Mouse (Mus musculus) MEL (cell line): Measurements from ENCODE around the gene Gimap3.

Source experiments
- CHD2 ChIP-seq: IDR thresholded peaks from 2 replicates; pipeline ENCODE4 v1.6.1; 2011; ENCODE audit warnings: low read length, improper control_type of control experiment
- CTCF ChIP-seq, 3 experiments: IDR thresholded peaks in 2 of 3; conservative IDR thresholded peaks in 1 of 3; 2 replicates each; pipeline ENCODE4 v1.5.1; 2011 to 2012; ENCODE audit warnings: low read length in 3 of 3, low read depth in 2 of 3, mild to moderate bottlenecking in 2 of 3, improper control_type of control experiment in 1 of 3, inconsistent platforms in 1 of 3, mixed read lengths in 1 of 3, moderate library complexity in 1 of 3; ENCODE audit not compliant: control insufficient read depth in 1 of 3, insufficient read depth in 1 of 3, poor library complexity in 1 of 3, severe bottlenecking in 1 of 3
- MAZ ChIP-seq: IDR thresholded peaks from 2 replicates; pipeline ENCODE4 v1.6.1; 2012; ENCODE audit warnings: low read depth, mild to moderate bottlenecking, inconsistent platforms, low read length, improper control_type of control experiment
- POLR2A ChIP-seq, 2 experiments: IDR thresholded peaks; 2 replicates each; pipeline ENCODE4 v1.6.1; 2011 to 2012; ENCODE audit warnings: low read length in 2 of 2, mild to moderate bottlenecking in 2 of 2, control low read depth in 1 of 2, improper control_type of control experiment in 1 of 2, low read depth in 1 of 2, moderate library complexity in 1 of 2; ENCODE audit not compliant: control insufficient read depth in 1 of 2, insufficient read depth in 1 of 2, poor library complexity in 1 of 2
- POLR2AphosphoS5 ChIP-seq: IDR thresholded peaks from 2 replicates; pipeline ENCODE4 v1.6.1; 2012; ENCODE audit warnings: low read depth, borderline replicate concordance, mild to moderate bottlenecking, inconsistent platforms, low read length, moderate library complexity, mixed read lengths
- TAL1 ChIP-seq: IDR thresholded peaks from 2 replicates; pipeline ENCODE4 v1.6.1; 2012; ENCODE audit warnings: mild to moderate bottlenecking, inconsistent platforms, low read length, moderate library complexity, mixed read lengths
- UBTF ChIP-seq: IDR thresholded peaks from 2 replicates; pipeline ENCODE4 v1.6.1; 2012; ENCODE audit warnings: low read depth, mild to moderate bottlenecking, inconsistent platforms, low read length, improper control_type of control experiment, moderate library complexity, borderline replicate concordance; ENCODE audit not compliant: insufficient read depth
- USF1 ChIP-seq: IDR thresholded peaks from 2 replicates; pipeline ENCODE4 v1.6.1; 2014; ENCODE audit warnings: low read depth, mild to moderate bottlenecking, inconsistent platforms, low read length, improper control_type of control experiment, moderate library complexity
- ZC3H11A ChIP-seq: IDR thresholded peaks from 2 replicates; pipeline ENCODE4 v1.6.1; 2012; ENCODE audit warnings: low read depth, mild to moderate bottlenecking, inconsistent platforms, low read length, improper control_type of control experiment
- ZKSCAN1 ChIP-seq: IDR thresholded peaks from 2 replicates; pipeline ENCODE4 v1.6.1; 2012; ENCODE audit warnings: low read depth, mild to moderate bottlenecking, inconsistent platforms, low read length, improper control_type of control experiment, moderate library complexity
- ZNF384 ChIP-seq: IDR thresholded peaks from 2 replicates; pipeline ENCODE4 v1.6.1; 2012; ENCODE audit warnings: low read depth, mild to moderate bottlenecking, inconsistent platforms, low read length, improper control_type of control experiment

GRCm38 (mm10) chr6:48739780-48740055 is 30.9 kb downstream of the Gimap3 start:
- TF ChIP-seq MAZ (no peak), CHD2 (no peak), POLR2AphosphoS5 (no peak), USF1 (no peak), TAL1 (no peak), UBTF (no peak), ZC3H11A (no peak), CTCF (IDR thresholded peaks at IDR 0.05 in 2 of 3, conservative IDR thresholded peaks at IDR 0.05 in 1 of 3; ENCODE audit: control insufficient read depth in 1 of 3, insufficient read depth in 1 of 3, low read depth in 2 of 3, low read length in 3 of 3, poor library complexity in 1 of 3, severe bottlenecking in 1 of 3) (no peak), ZNF384 (no peak), POLR2A (IDR thresholded peaks at IDR 0.05; ENCODE audit: control insufficient read depth in 1 of 2, insufficient read depth in 1 of 2, low read depth in 1 of 2, low read length in 2 of 2, poor library complexity in 1 of 2) (no peak), ZKSCAN1 (no peak)
